Mouse (Mus musculus) liver, embryonic 16.5 days (tissue): ENCODE measurements at regions not wholly inside any gene's neighbourhood (a gene's known extent, or its start where the extent isn't known, plus 50 kb on each side); places are given as distances from the start of the nearest gene placed in this dataset.

Experiments used
- ATAC-seq: fragments of 200-750 bp; cut with Nextera tagmentation; 2 replicates; pipeline ENCODE4 v1.8.0; 2017; ENCODE audit warnings: low read depth, mild to moderate bottlenecking, moderate number of reproducible peaks, moderate library complexity
- H3K27ac ChIP-seq: fragments of 300-500 bp; sonication (generic); 2 replicates; pipeline ENCODE4 v1.5.1; 2014; ENCODE audit warnings: mild to moderate bottlenecking, low read length
- H3K27me3 ChIP-seq: fragments of 300-500 bp; sonication (generic); 2 replicates; pipeline ENCODE4 v1.6.1; 2014; ENCODE audit warnings: low read depth, low read length, mixed read lengths; ENCODE audit not compliant: control insufficient read depth, insufficient read depth
- H3K36me3 ChIP-seq: fragments of 300-500 bp; sonication (generic); 2 replicates; pipeline ENCODE4 v1.6.1; 2014; ENCODE audit warnings: mild to moderate bottlenecking; ENCODE audit not compliant: control insufficient read depth, insufficient read depth
- H3K4me1 ChIP-seq: fragments of 300-500 bp; sonication (generic); 2 replicates; pipeline ENCODE4 v1.6.1; 2014; ENCODE audit warnings: low read depth, low read length, mixed read lengths; ENCODE audit not compliant: control insufficient read depth
- H3K4me2 ChIP-seq: fragments of 300-500 bp; sonication (generic); 2 replicates; pipeline ENCODE4 v1.6.1; 2014; ENCODE audit warnings: low read depth, low read length, mixed read lengths
- H3K4me3 ChIP-seq: fragments of 300-500 bp; sonication (generic); 2 replicates; pipeline ENCODE4 v1.5.1; 2014; ENCODE audit warnings: low read depth, mild to moderate bottlenecking, low read length
- H3K9ac ChIP-seq: fragments of 300-500 bp; sonication (generic); 2 replicates; pipeline ENCODE4 v1.6.1; 2014; ENCODE audit warnings: low read depth, low read length
- H3K9me3 ChIP-seq: fragments of 300-500 bp; sonication (generic); replicated peaks from 2 replicates; pipeline ENCODE4 v1.6.1; 2016; ENCODE audit warnings: low read length; ENCODE audit not compliant: control insufficient read depth
- WGBS: fragments of 180-500 bp; shearing (Covaris S2); extraction: QIAGEN DNeasy Blood & Tissue Kit; methylation state at CpG from one replicate; pipeline ENCODE4 v1.1.7; 2014; ENCODE audit not compliant: insufficient replicate concordance; 5-methylcytosine and 5-hydroxymethylcytosine counted together

DNA sequence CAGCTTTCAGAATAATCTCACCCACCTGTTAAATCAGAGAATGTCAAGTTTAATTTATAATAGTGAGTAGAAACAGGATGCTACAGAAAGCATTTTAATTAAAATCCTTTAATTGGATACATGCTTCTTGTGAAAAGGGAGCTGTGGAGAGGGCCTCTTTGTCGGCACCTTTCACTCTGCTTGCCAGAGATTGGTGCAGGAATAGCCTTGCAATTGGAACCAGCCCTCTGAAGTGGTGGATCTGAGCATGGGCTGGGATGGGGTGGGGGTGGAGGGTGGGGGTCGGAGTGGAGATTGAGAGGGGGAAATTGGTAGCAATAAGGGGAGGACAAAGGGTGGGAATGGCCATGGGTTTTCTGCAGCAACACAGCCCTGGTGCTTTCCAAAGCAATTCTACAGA, 207.2 kb downstream of the Tbx15 start:
- no peaks in the 10 kb centered on the region for H3K27me3 ChIP-seq
- H3K4me1 ChIP-seq, result no peaks in the 10 kb centered on the region
- no peak overlapping the region for H3K9ac ChIP-seq
- no peak overlapping the region for H3K27ac ChIP-seq
- H3K4me3 ChIP-seq, result no peak overlapping the region
- 33% methylated on average over 2 of the region's 2 CpGs for WGBS
- H3K36me3 ChIP-seq, result no peaks in the 10 kb centered on the region
- H3K9me3 ChIP-seq, result no peaks in the 10 kb centered on the region
- no peak overlapping the region for H3K4me2 ChIP-seq
- ATAC-seq, result no peak

DNA sequence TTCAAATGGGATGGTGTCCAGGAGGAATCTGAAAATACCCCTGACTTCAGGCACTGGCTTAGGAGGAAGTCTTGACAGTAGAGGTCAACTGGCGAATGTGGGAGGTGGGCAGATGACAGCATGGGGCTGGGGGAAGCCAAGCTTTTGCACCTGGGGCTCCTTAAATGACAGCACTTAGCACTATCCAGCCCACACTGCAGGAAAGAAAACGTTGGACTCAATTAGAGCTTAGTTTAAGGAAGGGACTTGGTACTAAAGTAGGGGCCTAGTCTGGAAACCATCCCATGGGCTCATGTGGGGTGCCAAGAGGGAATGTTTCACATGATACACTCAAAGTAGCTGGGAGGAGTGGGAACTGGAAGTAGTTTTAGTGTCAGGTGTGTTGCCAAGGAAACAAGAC, 207.6 kb downstream of the Tbx15 start:
- no peaks in the 10 kb centered on the region for H3K27me3 ChIP-seq
- H3K4me3 ChIP-seq, result no peak overlapping the region
- no peak overlapping the region for H3K4me2 ChIP-seq
- no peak overlapping the region for H3K27ac ChIP-seq
- H3K4me1 ChIP-seq, result no peaks in the 10 kb centered on the region
- ATAC-seq, result no peak
- H3K36me3 ChIP-seq, result no peaks in the 10 kb centered on the region
- WGBS, result 23% methylated on average over 2 of the region's 2 CpGs
- no peak overlapping the region for H3K9ac ChIP-seq
- no peaks in the 10 kb centered on the region for H3K9me3 ChIP-seq

DNA sequence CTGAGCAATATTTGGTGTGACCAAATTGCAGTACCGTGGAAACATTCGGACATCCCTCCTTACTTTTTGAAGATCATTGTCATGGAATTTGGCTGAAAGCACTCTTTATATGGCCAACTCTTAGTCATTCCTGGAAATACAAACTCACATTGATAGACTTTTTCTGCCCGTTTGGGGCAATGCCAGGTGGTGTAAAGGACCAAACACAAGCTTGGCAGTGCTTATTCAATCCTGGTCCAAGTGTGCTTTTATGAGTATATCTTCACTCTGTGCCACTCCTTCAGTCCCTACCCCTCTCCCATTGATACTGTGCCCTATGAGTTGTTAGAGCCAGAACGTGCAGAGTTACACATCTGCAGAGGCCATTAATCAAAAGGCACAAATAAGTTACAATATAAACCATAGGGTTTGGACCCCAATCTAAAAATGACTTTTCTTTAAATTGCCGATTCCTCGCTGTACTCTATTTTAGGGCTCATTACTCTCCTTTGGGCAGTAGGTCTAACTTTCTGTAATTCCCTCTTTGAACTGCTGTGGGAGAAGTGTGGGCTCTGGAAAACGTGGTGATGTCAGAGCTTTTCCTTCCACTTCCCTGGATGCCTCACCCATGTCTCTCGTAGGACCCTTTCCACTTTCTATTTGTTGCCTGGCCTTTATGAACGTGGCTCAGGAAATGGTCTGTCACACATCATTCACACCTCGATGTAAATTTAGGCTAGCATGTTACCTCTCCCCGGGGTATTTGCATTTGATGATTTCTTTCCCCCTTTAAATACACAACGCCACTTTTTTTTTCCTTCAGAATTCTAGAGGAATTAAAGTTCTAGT, 219.1 kb downstream of the Tbx15 start:
- no peak overlapping the region for H3K4me2 ChIP-seq
- H3K27ac ChIP-seq, result no peak overlapping the region
- no peaks in the 10 kb centered on the region for H3K36me3 ChIP-seq
- no peaks in the 10 kb centered on the region for H3K9me3 ChIP-seq
- no peak overlapping the region for H3K4me3 ChIP-seq
- WGBS, result 49% methylated on average over 12 of the region's 12 CpGs
- no peaks in the 10 kb centered on the region for H3K4me1 ChIP-seq
- no peak overlapping the region for H3K9ac ChIP-seq
- ATAC-seq, result no peak
- H3K27me3 ChIP-seq, result no peaks in the 10 kb centered on the region

DNA sequence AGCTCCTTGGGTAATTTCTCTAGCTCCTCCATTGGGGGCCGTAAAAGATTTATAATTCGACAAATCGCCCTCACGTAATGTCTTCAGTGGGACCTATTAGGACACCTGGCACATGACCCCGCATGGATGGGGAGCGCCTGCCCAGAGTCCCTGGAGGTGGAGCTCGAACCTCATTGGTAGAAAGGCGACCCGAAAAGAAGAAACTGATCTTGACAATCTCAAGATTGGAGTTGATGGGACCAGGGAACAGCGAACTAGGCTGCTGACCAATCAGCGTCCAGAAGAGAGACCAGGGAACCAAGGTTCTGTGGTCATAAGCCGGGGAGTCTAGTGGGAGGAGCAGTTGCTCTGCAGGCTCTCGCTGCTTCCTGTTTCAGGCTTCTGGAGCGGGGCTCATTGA, 259.8 kb downstream of the Tbx15 start:
- H3K4me3 ChIP-seq, result no peak overlapping the region
- no peaks in the 10 kb centered on the region for H3K27me3 ChIP-seq
- H3K27ac ChIP-seq, result no peak overlapping the region
- no peaks in the 10 kb centered on the region for H3K9me3 ChIP-seq
- no peak overlapping the region for H3K9ac ChIP-seq
- no peaks in the 10 kb centered on the region for H3K4me1 ChIP-seq
- no peak overlapping the region for H3K4me2 ChIP-seq
- H3K36me3 ChIP-seq, result no peaks in the 10 kb centered on the region
- ATAC-seq, result no peak
- WGBS, result 70% methylated on average over 14 of the region's 14 CpGs

DNA sequence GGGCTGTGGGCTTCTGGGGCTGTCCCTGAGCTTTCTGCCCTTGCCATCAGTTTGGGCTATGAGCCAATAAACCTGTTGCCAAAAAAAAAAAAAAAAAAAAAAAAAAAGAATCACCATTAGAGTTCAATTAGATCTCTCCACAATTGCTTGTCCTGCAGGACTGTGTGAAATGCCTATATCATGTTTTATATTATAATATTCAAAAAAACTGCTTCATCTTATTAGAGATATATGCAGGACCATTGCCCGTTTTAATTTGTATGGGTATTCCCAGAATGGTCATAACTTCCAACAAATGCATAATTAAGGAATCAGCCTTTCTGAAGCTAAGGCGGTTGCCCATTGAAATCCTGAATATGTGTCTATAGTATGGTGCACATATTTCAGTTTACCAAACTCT, 264.6 kb downstream of the Tbx15 start:
- no peak overlapping the region for H3K4me2 ChIP-seq
- no peaks in the 10 kb centered on the region for H3K4me1 ChIP-seq
- H3K9ac ChIP-seq, result no peak overlapping the region
- H3K4me3 ChIP-seq, result no peak overlapping the region
- 52% methylated on average over 2 of the region's 2 CpGs for WGBS
- no peak for ATAC-seq
- H3K27me3 ChIP-seq, result no peaks in the 10 kb centered on the region
- no peaks in the 10 kb centered on the region for H3K9me3 ChIP-seq
- H3K36me3 ChIP-seq, result no peaks in the 10 kb centered on the region
- no peak overlapping the region for H3K27ac ChIP-seq

DNA sequence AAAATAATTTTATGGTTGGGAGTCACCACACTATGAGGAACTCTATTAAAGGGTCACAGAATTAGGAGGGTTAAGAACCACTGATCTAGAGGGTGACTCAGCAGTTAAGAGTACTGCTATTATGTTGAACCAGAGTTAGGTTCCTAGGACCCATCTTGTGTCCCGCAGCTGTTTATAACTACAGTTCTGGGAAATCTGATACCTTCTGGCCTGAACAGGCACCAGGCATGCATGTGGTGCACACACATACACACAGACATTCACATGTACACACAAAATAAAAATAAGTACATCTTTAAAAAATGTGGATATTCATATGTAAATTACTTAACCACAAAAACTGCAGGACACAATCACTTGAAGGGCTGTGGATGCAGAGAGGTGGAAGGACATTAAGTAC, 272.1 kb downstream of the Tbx15 start:
- H3K27ac ChIP-seq, result no peak overlapping the region
- ATAC-seq, result no peak
- H3K9me3 ChIP-seq, result no peaks in the 10 kb centered on the region; the same call in 1 of the 2 replicates
- no peak overlapping the region for H3K9ac ChIP-seq
- H3K4me1 ChIP-seq, result no peaks in the 10 kb centered on the region
- H3K27me3 ChIP-seq, result no peaks in the 10 kb centered on the region
- no peak overlapping the region for H3K4me2 ChIP-seq
- H3K36me3 ChIP-seq, result no peaks in the 10 kb centered on the region
- 59% methylated on average over 1 of the region's 1 CpGs for WGBS
- H3K4me3 ChIP-seq, result no peak overlapping the region

DNA sequence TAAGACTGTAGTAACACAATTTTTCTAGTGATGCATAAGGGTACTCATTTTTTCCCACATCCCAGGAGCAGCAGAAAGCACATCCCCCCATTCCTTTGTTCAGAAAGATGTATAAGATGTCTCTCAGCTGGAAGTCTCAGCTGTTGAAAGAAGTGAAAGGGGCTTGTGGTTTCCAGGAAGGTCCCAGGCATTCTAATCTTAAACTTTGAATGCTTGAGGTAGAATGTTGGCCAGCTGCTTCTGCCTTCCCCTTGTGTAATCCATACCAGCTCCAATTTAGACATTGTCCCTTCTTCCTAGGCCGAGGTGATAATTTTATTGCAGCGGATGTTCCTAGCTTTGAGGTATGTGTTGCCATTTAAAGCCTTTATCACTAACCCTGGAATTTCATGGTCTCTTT, 272.8 kb downstream of the Tbx15 start:
- Histone ChIP-seq H3K9ac (no peak overlapping the region), H3K27ac (no peak overlapping the region), H3K9me3 (no peaks in the 10 kb centered on the region; the same call in 1 of the 2 replicates), H3K4me2 (no peak overlapping the region), H3K4me1 (no peaks in the 10 kb centered on the region), H3K4me3 (no peak overlapping the region), H3K27me3 (no peaks in the 10 kb centered on the region), H3K36me3 (no peaks in the 10 kb centered on the region)
- WGBS, result 68% methylated on average over 2 of the region's 2 CpGs
- no peak for ATAC-seq

GRCm38 (mm10) chr3:99515751-99516150, 275.6 kb downstream of the Tbx15 start:
- H3K27me3 ChIP-seq, result no peaks in the 10 kb centered on the region
- WGBS, result 78% methylated on average over 8 of the region's 8 CpGs
- no peak overlapping the region for H3K4me2 ChIP-seq
- H3K4me3 ChIP-seq, result no peak overlapping the region
- no peaks in the 10 kb centered on the region for H3K36me3 ChIP-seq
- H3K4me1 ChIP-seq, result no peaks in the 10 kb centered on the region
- ATAC-seq, result no peak
- no peak overlapping the region for H3K27ac ChIP-seq
- H3K9ac ChIP-seq, result no peak overlapping the region
- no peaks in the 10 kb centered on the region; the same call in 1 of the 2 replicates for H3K9me3 ChIP-seq

- Histone ChIP-seq H3K4me1 (no peaks in the 10 kb centered on the region), H3K9me3 (no peaks in the 10 kb centered on the region), H3K27ac (no peak overlapping the region), H3K9ac (no peak overlapping the region), H3K4me2 (no peak overlapping the region), H3K4me3 (no peak overlapping the region), H3K36me3 (no peaks in the 10 kb centered on the region), H3K27me3 (no peaks in the 10 kb centered on the region)
- ATAC-seq, result no peak
- 32% methylated on average over 1 of the region's 1 CpGs for WGBS
Measured at GRCm38 (mm10) chr3:99560917-99561316, 320.7 kb downstream of the Tbx15 start.
